Mouse (Mus musculus) cerebellum, adult 9-10 months (tissue): ENCODE data around the gene Prkcz.
"Not testable (repeated sequence)": the region's sequence is repeated elsewhere in the genome, so short reads cannot be mapped to it uniquely, and the experiment has no call there.

ENCODE experiments used
- DNase-seq: peaks from one replicate; pipeline ENCODE4 v3.0.0; 2022

Gene Prkcz

GRCm38 (mm10) chr4:155357601-155358000 is 3.6 kb downstream of the Prkcz start:
- no peak for DNase-seq

GRCm38 (mm10) chr4:155356354-155356753 is 4.8 kb downstream of the Prkcz start:
- no peak for DNase-seq

GRCm38 (mm10) chr4:155354546-155354945 is 6.6 kb downstream of the Prkcz start:
- no peak for DNase-seq

GRCm38 (mm10) chr4:155354035-155354434 is 7.1 kb downstream of the Prkcz start:
- DNase-seq: no peak

GRCm38 (mm10) chr4:155352581-155352980 is 8.6 kb downstream of the Prkcz start:
- DNase-seq: no peak

- DNase-seq: no peak
These were observed 14.8 kb downstream of the Prkcz start for GRCm38 (mm10) chr4:155346350-155346749.

- DNase-seq: peak; percentile 86
These were observed 15.6 kb downstream of the Prkcz start for GRCm38 (mm10) chr4:155345608-155345953.

- peak; percentile 67 for DNase-seq
These were observed 16.2 kb downstream of the Prkcz start for GRCm38 (mm10) chr4:155344716-155345607.

GRCm38 (mm10) chr4:155344299-155344600 is 16.9 kb downstream of the Prkcz start:
- no peak for DNase-seq

GRCm38 (mm10) chr4:155343415-155344298 is 17.5 kb downstream of the Prkcz start:
- DNase-seq: peak; percentile 76

GRCm38 (mm10) chr4:155336284-155337050 is 24.7 kb downstream of the Prkcz start:
- DNase-seq: peak; percentile 61

GRCm38 (mm10) chr4:155332253-155332652 is 28.9 kb downstream of the Prkcz start:
- no peak for DNase-seq

- not testable (repeated sequence) for DNase-seq
These were observed 32.8 kb downstream of the Prkcz start for GRCm38 (mm10) chr4:155328385-155328784.

- no peak for DNase-seq
These were observed 35.4 kb downstream of the Prkcz start for GRCm38 (mm10) chr4:155325773-155326172.

GRCm38 (mm10) chr4:155324511-155324910 is 36.6 kb downstream of the Prkcz start:
- no peak for DNase-seq

GRCm38 (mm10) chr4:155323081-155323795 is 37.9 kb downstream of the Prkcz start:
- DNase-seq: no peak

- peak; percentile 72 for DNase-seq
These were observed 40.6 kb downstream of the Prkcz start for GRCm38 (mm10) chr4:155320281-155321244.

GRCm38 (mm10) chr4:155318266-155318665 is 42.9 kb downstream of the Prkcz start:
- no peak for DNase-seq

- DNase-seq: no peak
These were observed 46.1 kb downstream of the Prkcz start for GRCm38 (mm10) chr4:155315031-155315430.

GRCm38 (mm10) chr4:155308679-155309078 is 52.5 kb downstream of the Prkcz start:
- DNase-seq: no peak

GRCm38 (mm10) chr4:155308068-155308467 is 53.1 kb downstream of the Prkcz start:
- peak; percentile 95 for DNase-seq
